Mouse (Mus musculus): ENCODE measurements at regions not wholly inside any gene's neighbourhood (a gene's known extent, or its start where the extent isn't known, plus 50 kb on each side); places are given as distances from the start of the nearest gene placed in this dataset.
"Not testable (repeated sequence)": the region's sequence is repeated elsewhere in the genome, so short reads cannot be mapped to it uniquely, and the experiment has no call there.

- 93% methylated on average over 2 of the region's 2 CpGs for WGBS
- H3K27ac ChIP-seq (ENCODE audit: low read length): no peak overlapping the region
- no peaks in the 10 kb centered on the region for H3K9me3 ChIP-seq (ENCODE audit: control insufficient read depth, low read length)
- H3K4me1 ChIP-seq (ENCODE audit: control insufficient read depth, insufficient read depth, low read length): no peaks in the 10 kb centered on the region
- H3K9ac ChIP-seq (ENCODE audit: low read depth, low read length): no peak overlapping the region
- H3K4me3 ChIP-seq (ENCODE audit: low read length): no peak overlapping the region
- no peaks in the 10 kb centered on the region for H3K27me3 ChIP-seq (replicated peaks; ENCODE audit: control insufficient read depth, insufficient read depth, low read length)
- ATAC-seq: no peak
- no peaks in the 10 kb centered on the region for H3K36me3 ChIP-seq (ENCODE audit: control insufficient read depth, insufficient read depth, low read length)
- H3K4me2 ChIP-seq (ENCODE audit: low read depth, low read length): no peak overlapping the region
These were observed 151.1 kb upstream of the Rapgef5 start for GRCm38 (mm10) chr12:117365181-117365580.

GRCm38 (mm10) chr12:117365876-117366275, 150.4 kb upstream of the Rapgef5 start:
- no peak for ATAC-seq
- no peak overlapping the region for H3K27ac ChIP-seq (ENCODE audit: low read length)
- no peak overlapping the region for H3K4me3 ChIP-seq (ENCODE audit: low read length)
- H3K36me3 ChIP-seq (ENCODE audit: control insufficient read depth, insufficient read depth, low read length): no peaks in the 10 kb centered on the region
- no peak overlapping the region for H3K9ac ChIP-seq (ENCODE audit: low read depth, low read length)
- WGBS: 49% methylated on average over 5 of the region's 5 CpGs
- no peaks in the 10 kb centered on the region for H3K4me1 ChIP-seq (ENCODE audit: control insufficient read depth, insufficient read depth, low read length)
- no peaks in the 10 kb centered on the region for H3K9me3 ChIP-seq (ENCODE audit: control insufficient read depth, low read length)
- H3K4me2 ChIP-seq (ENCODE audit: low read depth, low read length): no peak overlapping the region
- no peaks in the 10 kb centered on the region for H3K27me3 ChIP-seq (replicated peaks; ENCODE audit: control insufficient read depth, insufficient read depth, low read length)

- Histone ChIP-seq H3K4me3 (ENCODE audit: low read length) (no peak overlapping the region), H3K4me1 (ENCODE audit: control insufficient read depth, insufficient read depth, low read length) (no peaks in the 10 kb centered on the region), H3K9ac (ENCODE audit: low read depth, low read length) (no peak overlapping the region), H3K27ac (ENCODE audit: low read length) (no peak overlapping the region), H3K36me3 (ENCODE audit: control insufficient read depth, insufficient read depth, low read length) (no peaks in the 10 kb centered on the region), H3K4me2 (ENCODE audit: low read depth, low read length) (peak overlapping the region; percentile 34), H3K27me3 (replicated peaks; ENCODE audit: control insufficient read depth, insufficient read depth, low read length) (no peaks in the 10 kb centered on the region), H3K9me3 (ENCODE audit: control insufficient read depth, low read length) (no peaks in the 10 kb centered on the region)
- ATAC-seq: peak; percentile 77
- WGBS: 53% methylated on average over 21 of the region's 21 CpGs
These were observed 137.9 kb upstream of the Rapgef5 start for GRCm38 (mm10) chr12:117378297-117378887.

- Histone ChIP-seq H3K36me3 (ENCODE audit: control insufficient read depth, insufficient read depth, low read length) (no peaks in the 10 kb centered on the region), H3K27me3 (replicated peaks; ENCODE audit: control insufficient read depth, insufficient read depth, low read length) (no peaks in the 10 kb centered on the region), H3K4me2 (ENCODE audit: low read depth, low read length) (no peak overlapping the region), H3K9me3 (ENCODE audit: control insufficient read depth, low read length) (no peaks in the 10 kb centered on the region), H3K4me1 (ENCODE audit: control insufficient read depth, insufficient read depth, low read length) (no peaks in the 10 kb centered on the region), H3K4me3 (ENCODE audit: low read length) (no peak overlapping the region), H3K9ac (ENCODE audit: low read depth, low read length) (no peak overlapping the region), H3K27ac (ENCODE audit: low read length) (no peak overlapping the region)
- ATAC-seq: no peak
- WGBS: 86% methylated on average over 16 of the region's 16 CpGs
These were observed 137.0 kb upstream of the Rapgef5 start for GRCm38 (mm10) chr12:117379103-117379850.

GRCm38 (mm10) chr12:117380836-117381235, 135.4 kb upstream of the Rapgef5 start:
- WGBS: 79% methylated on average over 6 of the region's 6 CpGs

GRCm38 (mm10) chr12:117382727-117383126, 133.6 kb upstream of the Rapgef5 start:
- not testable (repeated sequence) for H3K4me2 ChIP-seq (ENCODE audit: low read depth, low read length); H3K9ac ChIP-seq (ENCODE audit: low read depth, low read length); H3K27me3 ChIP-seq (replicated peaks; ENCODE audit: control insufficient read depth, insufficient read depth, low read length); H3K4me1 ChIP-seq (ENCODE audit: control insufficient read depth, insufficient read depth, low read length); H3K9me3 ChIP-seq (ENCODE audit: control insufficient read depth, low read length); ATAC-seq; H3K36me3 ChIP-seq (ENCODE audit: control insufficient read depth, insufficient read depth, low read length); H3K27ac ChIP-seq (ENCODE audit: low read length); H3K4me3 ChIP-seq (ENCODE audit: low read length)
- 86% methylated on average over 1 of the region's 4 CpGs for WGBS

More at GRCm38 (mm10) chr12:117380836-117381235, 135.4 kb upstream of the Rapgef5 start:
- no peaks in the 10 kb centered on the region for H3K4me1 ChIP-seq (ENCODE audit: control insufficient read depth, insufficient read depth, low read length)
- H3K36me3 ChIP-seq (ENCODE audit: control insufficient read depth, insufficient read depth, low read length): no peaks in the 10 kb centered on the region
- no peaks in the 10 kb centered on the region for H3K9me3 ChIP-seq (ENCODE audit: control insufficient read depth, low read length)
- no peak overlapping the region for H3K4me3 ChIP-seq (ENCODE audit: low read length)
- H3K4me2 ChIP-seq (ENCODE audit: low read depth, low read length): no peak overlapping the region
- H3K9ac ChIP-seq (ENCODE audit: low read depth, low read length): no peak overlapping the region
- no peak for ATAC-seq
- H3K27me3 ChIP-seq (replicated peaks; ENCODE audit: control insufficient read depth, insufficient read depth, low read length): no peaks in the 10 kb centered on the region
- no peak overlapping the region for H3K27ac ChIP-seq (ENCODE audit: low read length)

GRCm38 (mm10) chr12:117385072-117385666, 131.1 kb upstream of the Rapgef5 start:
- Histone ChIP-seq H3K9me3 (ENCODE audit: control insufficient read depth, low read length) (no peaks in the 10 kb centered on the region), H3K4me2 (ENCODE audit: low read depth, low read length) (peak overlapping the region; percentile 28), H3K36me3 (ENCODE audit: control insufficient read depth, insufficient read depth, low read length) (no peaks in the 10 kb centered on the region), H3K4me3 (ENCODE audit: low read length) (no peak overlapping the region), H3K27ac (ENCODE audit: low read length) (no peak overlapping the region), H3K27me3 (replicated peaks; ENCODE audit: control insufficient read depth, insufficient read depth, low read length) (no peaks in the 10 kb centered on the region), H3K9ac (ENCODE audit: low read depth, low read length) (no peak overlapping the region), H3K4me1 (ENCODE audit: control insufficient read depth, insufficient read depth, low read length) (no peaks in the 10 kb centered on the region)
- peak; percentile 82 for ATAC-seq
- WGBS: 16% methylated on average over 6 of the region's 6 CpGs

GRCm38 (mm10) chr12:117385697-117386096, 130.6 kb upstream of the Rapgef5 start:
- H3K4me1 ChIP-seq (ENCODE audit: control insufficient read depth, insufficient read depth, low read length): no peaks in the 10 kb centered on the region
- no peaks in the 10 kb centered on the region for H3K36me3 ChIP-seq (ENCODE audit: control insufficient read depth, insufficient read depth, low read length)
- H3K27ac ChIP-seq (ENCODE audit: low read length): no peak overlapping the region
- 87% methylated on average over 1 of the region's 1 CpGs for WGBS
- H3K4me3 ChIP-seq (ENCODE audit: low read length): no peak overlapping the region
- H3K9ac ChIP-seq (ENCODE audit: low read depth, low read length): no peak overlapping the region
- H3K27me3 ChIP-seq (replicated peaks; ENCODE audit: control insufficient read depth, insufficient read depth, low read length): no peaks in the 10 kb centered on the region
- H3K4me2 ChIP-seq (ENCODE audit: low read depth, low read length): no peak overlapping the region
- H3K9me3 ChIP-seq (ENCODE audit: control insufficient read depth, low read length): no peaks in the 10 kb centered on the region
- ATAC-seq: no peak

GRCm38 (mm10) chr12:117386957-117387356, 129.3 kb upstream of the Rapgef5 start:
- Histone ChIP-seq H3K36me3 (ENCODE audit: control insufficient read depth, insufficient read depth, low read length) (no peaks in the 10 kb centered on the region), H3K9me3 (ENCODE audit: control insufficient read depth, low read length) (no peaks in the 10 kb centered on the region), H3K27me3 (replicated peaks; ENCODE audit: control insufficient read depth, insufficient read depth, low read length) (no peaks in the 10 kb centered on the region), H3K4me2 (ENCODE audit: low read depth, low read length) (no peak overlapping the region), H3K4me1 (ENCODE audit: control insufficient read depth, insufficient read depth, low read length) (no peaks in the 10 kb centered on the region), H3K4me3 (ENCODE audit: low read length) (no peak overlapping the region), H3K27ac (ENCODE audit: low read length) (no peak overlapping the region), H3K9ac (ENCODE audit: low read depth, low read length) (no peak overlapping the region)
- WGBS: 70% methylated on average over 9 of the region's 9 CpGs
- no peak for ATAC-seq
